Mouse (Mus musculus) liver, embryonic 14.5 days (tissue): Measurements from ENCODE around the gene Sbk1.

Source experiments
- CTCF ChIP-seq: IDR thresholded peaks from 2 replicates; pipeline ENCODE4 v1.5.1; 2016; ENCODE audit warnings: antibody characterized with exemption, low read depth, control low read depth
- EP300 ChIP-seq: IDR thresholded peaks from 2 replicates; pipeline ENCODE4 v1.6.1; 2016; ENCODE audit warnings: antibody characterized with exemption, low read depth

DNA sequence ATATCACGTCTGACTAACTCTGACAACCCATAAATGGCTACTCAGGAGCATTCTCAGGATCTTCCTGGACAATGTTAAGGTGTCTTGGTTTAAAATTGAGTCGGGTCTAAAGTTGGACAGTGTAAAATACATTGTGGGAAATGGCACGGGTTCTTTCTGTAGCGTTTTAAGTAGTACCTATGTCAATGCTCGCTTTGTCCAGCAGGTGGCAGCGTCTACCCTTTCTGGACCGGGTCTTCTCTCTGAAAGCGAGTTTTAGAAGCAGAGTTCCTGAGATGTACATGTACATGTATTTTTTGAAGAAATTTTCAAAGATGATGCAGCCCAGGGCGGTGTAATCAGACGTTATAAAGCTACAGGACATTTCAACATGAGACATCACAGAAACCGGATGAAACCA is 51.3 kb downstream of the Sbk1 start:
- peak; percentile 85 for TF ChIP-seq CTCF
- no peak for TF ChIP-seq EP300
